Mouse (Mus musculus) MEL (cell line): Measurements from ENCODE around the gene Art2b. TPM values are rescaled to one million over a fixed set of nuclear protein-coding genes. Genes with fewer than 3 reads are reported as not detected.

Source experiments
- DNase-seq: peaks from one replicate; pipeline ENCODE4 v3.0.0; 2011; ENCODE audit warnings: low read depth, low spot score
- H3K27ac ChIP-seq: 2 replicates; pipeline ENCODE4 v1.5.1; 2012; ENCODE audit warnings: low read depth, mild to moderate bottlenecking, control low read depth, low read length, moderate library complexity; ENCODE audit not compliant: control insufficient read depth
- H3K27me3 ChIP-seq, 2 experiments: fragments of 150-350 bp in 1 of 2; sonication (generic) in 1 of 2; 2 replicates each; pipeline ENCODE4 v1.6.1; 2012; ENCODE audit warnings: low read length in 2 of 2, mild to moderate bottlenecking in 2 of 2, improper control_type of control experiment in 1 of 2, moderate library complexity in 1 of 2; ENCODE audit not compliant: insufficient read depth in 2 of 2, control insufficient read depth in 1 of 2
- H3K36me3 ChIP-seq, 2 experiments: 2 replicates each; pipeline ENCODE4 v1.6.1; 2012 to 2014; ENCODE audit warnings: low read length in 2 of 2, improper control_type of control experiment in 1 of 2, inconsistent platforms in 1 of 2, mild to moderate bottlenecking in 1 of 2; ENCODE audit not compliant: insufficient read depth in 2 of 2, control insufficient read depth in 1 of 2
- H3K4me1 ChIP-seq, 2 experiments: fragments of 150-350 bp in 1 of 2; sonication (generic) in 1 of 2; 2 replicates each; pipeline ENCODE4 v1.6.1; 2012; ENCODE audit warnings: low read length in 2 of 2, improper control_type of control experiment in 1 of 2, mild to moderate bottlenecking in 1 of 2; ENCODE audit not compliant: insufficient read depth in 2 of 2, control insufficient read depth in 1 of 2
- H3K4me3 ChIP-seq, 2 experiments: fragments of 150-350 bp in 1 of 2; sonication (generic) in 1 of 2; 2 replicates each; pipeline ENCODE4 v1.5.1; 2012; ENCODE audit warnings: low read depth in 2 of 2, low read length in 2 of 2, mild to moderate bottlenecking in 2 of 2, moderate library complexity in 2 of 2, control low read depth in 1 of 2, improper control_type of control experiment in 1 of 2; ENCODE audit not compliant: control insufficient read depth in 1 of 2, insufficient read depth in 1 of 2
- H3K79me2 ChIP-seq: 2 replicates; pipeline ENCODE4 v1.6.1; 2012; ENCODE audit warnings: mild to moderate bottlenecking, low read length, moderate library complexity; ENCODE audit not compliant: control insufficient read depth, poor library complexity, insufficient read depth
- H3K9ac ChIP-seq: 2 replicates; pipeline ENCODE4 v1.6.1; 2012; ENCODE audit warnings: low read depth, mild to moderate bottlenecking, control low read depth, low read length, moderate library complexity; ENCODE audit not compliant: control insufficient read depth, poor library complexity, severe bottlenecking
- H3K9me3 ChIP-seq: fragments of 150-350 bp; sonication (generic); replicated peaks from 2 replicates; pipeline ENCODE4 v1.6.1; 2012; ENCODE audit warnings: mild to moderate bottlenecking, low read length, improper control_type of control experiment, moderate library complexity; ENCODE audit not compliant: insufficient read depth
- E2F4 ChIP-seq: IDR thresholded peaks from 2 replicates; pipeline ENCODE4 v1.6.1; 2011; ENCODE audit warnings: low read depth, low read length, improper control_type of control experiment, borderline replicate concordance
- EP300 ChIP-seq, 2 experiments: IDR thresholded peaks; 2 replicates each; pipeline ENCODE4 v1.6.1; 2011; ENCODE audit warnings: improper control_type of control experiment in 2 of 2, low read length in 2 of 2, low read depth in 1 of 2, mild to moderate bottlenecking in 1 of 2
- ETS1 ChIP-seq: IDR thresholded peaks from 2 replicates; pipeline ENCODE4 v1.6.1; 2012; ENCODE audit warnings: low read depth, mild to moderate bottlenecking, inconsistent platforms, low read length, improper control_type of control experiment, moderate library complexity
- GATA1 ChIP-seq: IDR thresholded peaks from 2 replicates; pipeline ENCODE4 v1.6.1; 2011; ENCODE audit warnings: low read depth, low read length, improper control_type of control experiment
- HCFC1 ChIP-seq: IDR thresholded peaks from 2 replicates; pipeline ENCODE4 v1.6.1; 2012; ENCODE audit warnings: low read depth, mild to moderate bottlenecking, inconsistent platforms, low read length, improper control_type of control experiment, moderate library complexity
- JUND ChIP-seq: IDR thresholded peaks from 2 replicates; pipeline ENCODE4 v1.6.1; 2011; ENCODE audit warnings: low read depth, mild to moderate bottlenecking, improper control_type of control experiment, low read length
- MAX ChIP-seq: IDR thresholded peaks from 2 replicates; pipeline ENCODE4 v1.6.1; 2011; ENCODE audit warnings: low read length, improper control_type of control experiment
- MEF2A ChIP-seq: IDR thresholded peaks from 2 replicates; pipeline ENCODE4 v1.6.1; 2014; ENCODE audit warnings: low read depth, mild to moderate bottlenecking, inconsistent platforms, low read length, improper control_type of control experiment; ENCODE audit not compliant: poor library complexity, insufficient replicate concordance, severe bottlenecking; ENCODE audit errors: extremely low read depth
- MXI1 ChIP-seq: IDR thresholded peaks from 2 replicates; pipeline ENCODE4 v1.6.1; 2011; ENCODE audit warnings: mild to moderate bottlenecking, low read depth, low read length, improper control_type of control experiment
- MYB ChIP-seq: IDR thresholded peaks from 2 replicates; pipeline ENCODE4 v1.6.1; 2011; ENCODE audit warnings: mild to moderate bottlenecking, low read depth, low read length, improper control_type of control experiment
- NRF1 ChIP-seq: IDR thresholded peaks from 2 replicates; pipeline ENCODE4 v1.6.1; 2014; ENCODE audit warnings: low read depth, mild to moderate bottlenecking, inconsistent platforms, low read length, improper control_type of control experiment, moderate library complexity; ENCODE audit not compliant: poor library complexity, insufficient read depth, severe bottlenecking
- POLR2A ChIP-seq, 2 experiments: IDR thresholded peaks; 2 replicates each; pipeline ENCODE4 v1.6.1; 2011 to 2012; ENCODE audit warnings: low read length in 2 of 2, mild to moderate bottlenecking in 2 of 2, control low read depth in 1 of 2, improper control_type of control experiment in 1 of 2, low read depth in 1 of 2, moderate library complexity in 1 of 2; ENCODE audit not compliant: control insufficient read depth in 1 of 2, insufficient read depth in 1 of 2, poor library complexity in 1 of 2
- POLR2AphosphoS2 ChIP-seq: IDR thresholded peaks from 2 replicates; pipeline ENCODE4 v1.6.1; 2011; ENCODE audit warnings: low read length, improper control_type of control experiment
- RAD21 ChIP-seq: IDR thresholded peaks from 2 replicates; pipeline ENCODE4 v1.6.1; 2011; ENCODE audit warnings: mild to moderate bottlenecking, low read depth, low read length, improper control_type of control experiment
- SMC3 ChIP-seq: IDR thresholded peaks from 2 replicates; pipeline ENCODE4 v1.6.1; 2011; ENCODE audit warnings: low read depth, low read length, improper control_type of control experiment
- TAL1 ChIP-seq: IDR thresholded peaks from 2 replicates; pipeline ENCODE4 v1.6.1; 2012; ENCODE audit warnings: mild to moderate bottlenecking, inconsistent platforms, low read length, moderate library complexity, mixed read lengths
- UBTF ChIP-seq: IDR thresholded peaks from 2 replicates; pipeline ENCODE4 v1.6.1; 2012; ENCODE audit warnings: low read depth, mild to moderate bottlenecking, inconsistent platforms, low read length, improper control_type of control experiment, moderate library complexity, borderline replicate concordance; ENCODE audit not compliant: insufficient read depth
- USF2 ChIP-seq, 2 experiments: IDR thresholded peaks; 2 replicates each; pipeline ENCODE4 v1.6.1; 2011 to 2012; ENCODE audit warnings: improper control_type of control experiment in 2 of 2, low read length in 2 of 2, borderline replicate concordance in 1 of 2, inconsistent platforms in 1 of 2, low read depth in 1 of 2, mild to moderate bottlenecking in 1 of 2; ENCODE audit not compliant: insufficient read depth in 1 of 2
- ZKSCAN1 ChIP-seq: IDR thresholded peaks from 2 replicates; pipeline ENCODE4 v1.6.1; 2012; ENCODE audit warnings: low read depth, mild to moderate bottlenecking, inconsistent platforms, low read length, improper control_type of control experiment, moderate library complexity
- ZNF384 ChIP-seq: IDR thresholded peaks from 2 replicates; pipeline ENCODE4 v1.6.1; 2012; ENCODE audit warnings: low read depth, mild to moderate bottlenecking, inconsistent platforms, low read length, improper control_type of control experiment
- polyA plus RNA-seq, 2 experiments: library from polyadenylated mRNA; stranded (reverse) in 1 of 2; unstranded in 1 of 2; fragments of >175 nt in 1 of 2; fragments of >200 nt in 1 of 2; gene quantifications; 2 replicates each; pipeline versions ENCODE4 v1.2.1 to v1.2.4; 2012; ENCODE audit warnings: low replicate concordance in 2 of 2, low read depth in 1 of 2; ENCODE audit not compliant: insufficient read length in 2 of 2, insufficient read depth in 1 of 2, missing spikeins in 1 of 2
- total RNA-seq: library from RNA; depleted of rRNA; stranded (reverse); fragments of 300-350 nt; gene quantifications from 2 replicates; pipeline ENCODE4 v1.2.3, GENCODE M21; 2012

The Art2b gene
- total and polyA plus RNA-seq, 3 experiments = not detected

- Histone ChIP-seq H3K4me3 (no peak overlapping the region), H3K27me3 (peaks cover 2 to 3% of the 10 kb centered on the region in 2 experiments; a peak in 2 of 4 replicates), H3K4me1 (no peaks in the 10 kb centered on the region), H3K9ac (no peak overlapping the region), H3K27ac (no peak overlapping the region), H3K36me3 (no peaks in the 10 kb centered on the region), H3K79me2 (no peaks in the 10 kb centered on the region), H3K9me3 (no peaks in the 10 kb centered on the region)
- TF ChIP-seq RAD21 (no peak), MXI1 (no peak), EP300 (IDR thresholded peaks at IDR 0.05; ENCODE audit: low read depth in 1 of 2, low read length in 2 of 2) (no peak), JUND (no peak), E2F4 (no peak), MEF2A (no peak), POLR2A (IDR thresholded peaks at IDR 0.05; ENCODE audit: control insufficient read depth in 1 of 2, insufficient read depth in 1 of 2, low read depth in 1 of 2, low read length in 2 of 2, poor library complexity in 1 of 2) (no peak), SMC3 (no peak), UBTF (no peak), ZKSCAN1 (no peak), ZNF384 (no peak), POLR2AphosphoS2 (no peak), ETS1 (no peak), TAL1 (no peak), MAX (no peak), GATA1 (no peak), MYB (no peak), HCFC1 (no peak), USF2 (IDR thresholded peaks at IDR 0.05; ENCODE audit: borderline replicate concordance in 1 of 2, insufficient read depth in 1 of 2, low read depth in 1 of 2, low read length in 2 of 2) (no peak), NRF1 (no peak)
- DNase-seq = no peak
These were observed 34.5 kb downstream of the Art2b start for GRCm38 (mm10) chr7:101550686-101551485.
